Mouse (Mus musculus): ENCODE measurements around the gene Grik5.

The Grik5 gene

GRCm38 (mm10) chr7:25063900-25064299 lies 8.2 kb downstream of the Grik5 start:
- ChIA-PET POLR2A (interaction anchor here in 1 of 4 experiments (1.2 kb wide), 1 partner anchor 12 kb away, joined by 4 read pairs; no protein-coding TSS in a partner anchor), CTCF (interaction anchor here in 1 of 4 experiments (0.7 kb wide), 1 partner anchor 153 kb away, joined by 3 read pairs; no protein-coding TSS in a partner anchor)

- POLR2A ChIA-PET = interaction anchor here in 1 of 4 experiments (1.0 kb wide), 1 partner anchor 16 kb away, joined by 4 read pairs; no protein-coding TSS in a partner anchor
These were observed 8.8 kb downstream of the Grik5 start for GRCm38 (mm10) chr7:25063346-25063745.

GRCm38 (mm10) chr7:25058836-25059235 lies 13.3 kb downstream of the Grik5 start:
- ChIA-PET CTCF (interaction anchor here in 1 of 4 experiments (0.6 kb wide), 1 partner anchor 275 kb away, joined by 8 read pairs; no protein-coding TSS in a partner anchor), POLR2A (no interaction called here)

More at GRCm38 (mm10) chr7:25063346-25063745, 8.8 kb downstream of the Grik5 start:
- CTCF ChIA-PET = no interaction called here

GRCm38 (mm10) chr7:25058394-25058793 lies 13.8 kb downstream of the Grik5 start:
- POLR2A ChIA-PET = no interaction called here
- CTCF ChIA-PET = interaction anchor here in 1 of 4 experiments (0.6 kb wide), 1 partner anchor 275 kb away, joined by 8 read pairs; no protein-coding TSS in a partner anchor

- CTCF ChIA-PET = interaction anchor here in 2 of 4 experiments (0.8 to 1.5 kb wide), 2 partner anchors 36 to 47 kb away, joined by 3 to 4 read pairs; no protein-coding TSS in a partner anchor
- POLR2A ChIA-PET = interaction anchor here in 1 of 4 experiments (0.8 to 1.6 kb wide), 2 partner anchors 15 to 19 kb away, joined by 4 read pairs; no protein-coding TSS in a partner anchor
These were observed 14.3 kb downstream of the Grik5 start for GRCm38 (mm10) chr7:25057888-25058287.

GRCm38 (mm10) chr7:25056951-25057350 lies 15.2 kb downstream of the Grik5 start:
- ChIA-PET POLR2A (interaction anchor here in 1 of 4 experiments (0.8 to 1.6 kb wide), 2 partner anchors 14 to 20 kb away, joined by 4 read pairs; no protein-coding TSS in a partner anchor), CTCF (interaction anchor here in 3 of 4 experiments (0.5 to 1.5 kb wide), 4 partner anchors 37 to 321 kb away, joined by 3 to 10 read pairs (median 4); no protein-coding TSS in a partner anchor)

- ChIA-PET POLR2A (interaction anchor here in 1 of 4 experiments (0.7 to 1.5 kb wide), 2 partner anchors 15 to 24 kb away, joined by 3 to 4 read pairs; no protein-coding TSS in a partner anchor), CTCF (no interaction called here)
These were observed 19.6 kb downstream of the Grik5 start for GRCm38 (mm10) chr7:25052587-25052986.

- ChIA-PET CTCF (no interaction called here), POLR2A (interaction anchor here in 2 of 4 experiments (0.6 to 1.5 kb wide), 4 partner anchors 32 to 384 kb away, joined by 3 to 5 read pairs (median 4); partner anchors contain the start of gene Rps19 (in 1 of the 2))
These were observed 22.7 kb downstream of the Grik5 start for GRCm38 (mm10) chr7:25049295-25049930.

- ChIA-PET CTCF (interaction anchor here (0.6 to 1.6 kb wide), 7 partner anchors 12 to 97 kb away, joined by 3 to 6 read pairs (median 3); no protein-coding TSS in a partner anchor), POLR2A (interaction anchor here in 3 of 4 experiments (0.6 to 1.4 kb wide), 7 partner anchors 14 to 540 kb away, joined by 3 to 5 read pairs (median 3); no protein-coding TSS in a partner anchor)
These were observed 24.8 kb downstream of the Grik5 start for GRCm38 (mm10) chr7:25047363-25047762.

- ChIA-PET POLR2A (interaction anchor here in 3 of 4 experiments (0.6 to 1.3 kb wide), 3 partner anchors 32 to 677 kb away, joined by 3 to 5 read pairs (median 3); no protein-coding TSS in a partner anchor), CTCF (interaction anchor here in 2 of 4 experiments (0.5 to 0.6 kb wide), 2 partner anchors 9 to 315 kb away, joined by 3 read pairs; no protein-coding TSS in a partner anchor)
These were observed 27.5 kb downstream of the Grik5 start for GRCm38 (mm10) chr7:25044599-25044998.

- POLR2A ChIA-PET = interaction anchor here in 1 of 4 experiments (0.9 kb wide), 1 partner anchor 35 kb away, joined by 4 read pairs; no protein-coding TSS in a partner anchor
- CTCF ChIA-PET = interaction anchor here in 1 of 4 experiments (0.6 to 2.3 kb wide), 4 partner anchors 16 to 237 kb away, joined by 3 to 11 read pairs (median 4); no protein-coding TSS in a partner anchor
These were observed 30.2 kb downstream of the Grik5 start for GRCm38 (mm10) chr7:25041921-25042320.

- CTCF ChIA-PET = interaction anchor here (0.6 to 3.9 kb wide), 19 partner anchors 9 to 280 kb away, joined by 3 to 14 read pairs (median 3); no protein-coding TSS in a partner anchor
- POLR2A ChIA-PET = interaction anchor here in 2 of 4 experiments (0.5 to 1.0 kb wide), 2 partner anchors 40 to 71 kb away, joined by 3 to 4 read pairs; no protein-coding TSS in a partner anchor
These were observed 36.2 kb downstream of the Grik5 start for GRCm38 (mm10) chr7:25035916-25036315.

GRCm38 (mm10) chr7:25034796-25035195 lies 37.4 kb downstream of the Grik5 start:
- ChIA-PET CTCF (interaction anchor here in 3 of 4 experiments (0.6 to 3.9 kb wide), 12 partner anchors 9 to 531 kb away, joined by 3 to 14 read pairs (median 4); no protein-coding TSS in a partner anchor), POLR2A (interaction anchor here in 1 of 4 experiments (1.0 kb wide), 1 partner anchor 49 kb away, joined by 3 read pairs; no protein-coding TSS in a partner anchor)

- ChIA-PET POLR2A (interaction anchor here in 2 of 4 experiments (0.6 to 1.7 kb wide), 5 partner anchors 15 to 590 kb away, joined by 3 to 6 read pairs (median 4); no protein-coding TSS in a partner anchor), CTCF (interaction anchor here (0.6 to 2.2 kb wide), 13 partner anchors 31 to 596 kb away, joined by 3 to 17 read pairs (median 4); partner anchors contain the start of gene Ceacam1 (in 1 of the 4))
These were observed 40.6 kb downstream of the Grik5 start for GRCm38 (mm10) chr7:25031528-25031927.

GRCm38 (mm10) chr7:25030032-25030753 lies 42.0 kb downstream of the Grik5 start:
- ChIA-PET POLR2A (interaction anchor here in 1 of 4 experiments (0.5 to 1.7 kb wide), 2 partner anchors 17 to 67 kb away, joined by 3 to 4 read pairs; no protein-coding TSS in a partner anchor), CTCF (interaction anchor here in 2 of 4 experiments (0.8 to 2.2 kb wide), 6 partner anchors 10 to 368 kb away, joined by 3 to 17 read pairs (median 4); no protein-coding TSS in a partner anchor)

GRCm38 (mm10) chr7:25026452-25026851 lies 45.7 kb downstream of the Grik5 start:
- CTCF ChIA-PET = interaction anchor here (0.5 to 3.5 kb wide), 24 partner anchors 8 to 520 kb away, joined by 3 to 24 read pairs (median 4); partner anchors contain the start of gene Zfp428 (in 1 of the 4)
- POLR2A ChIA-PET = interaction anchor here in 2 of 4 experiments (0.6 to 1.6 kb wide), 6 partner anchors 18 to 54 kb away, joined by 3 to 4 read pairs (median 3); no protein-coding TSS in a partner anchor

GRCm38 (mm10) chr7:25025855-25026439 lies 46.2 kb downstream of the Grik5 start:
- ChIA-PET POLR2A (interaction anchor here in 2 of 4 experiments (0.5 to 2.0 kb wide), 10 partner anchors 8 to 581 kb away, joined by 3 to 4 read pairs (median 3); no protein-coding TSS in a partner anchor), CTCF (interaction anchor here (0.5 to 3.5 kb wide), 26 partner anchors 8 to 519 kb away, joined by 3 to 24 read pairs (median 4); partner anchors contain the start of gene Zfp428 (in 1 of the 4))

Data from embryonic stem cell, embryonic (primary cell).